Mouse (Mus musculus) stomach, adult 2 months (tissue): ENCODE measurements around the gene Pou3f4. TPM values are rescaled to one million over a fixed set of nuclear protein-coding genes. Genes with fewer than 3 reads are reported as not detected.

Experiments
- polyA plus RNA-seq: library from polyadenylated mRNA; depleted of rRNA; stranded (reverse); fragments of >200 nt; gene quantifications from 2 replicates; pipeline ENCODE4 v1.2.3, GENCODE M21; 2012; rRNA removed

Gene Pou3f4
- not detected in 2 replicates for polyA plus RNA-seq

DNA sequence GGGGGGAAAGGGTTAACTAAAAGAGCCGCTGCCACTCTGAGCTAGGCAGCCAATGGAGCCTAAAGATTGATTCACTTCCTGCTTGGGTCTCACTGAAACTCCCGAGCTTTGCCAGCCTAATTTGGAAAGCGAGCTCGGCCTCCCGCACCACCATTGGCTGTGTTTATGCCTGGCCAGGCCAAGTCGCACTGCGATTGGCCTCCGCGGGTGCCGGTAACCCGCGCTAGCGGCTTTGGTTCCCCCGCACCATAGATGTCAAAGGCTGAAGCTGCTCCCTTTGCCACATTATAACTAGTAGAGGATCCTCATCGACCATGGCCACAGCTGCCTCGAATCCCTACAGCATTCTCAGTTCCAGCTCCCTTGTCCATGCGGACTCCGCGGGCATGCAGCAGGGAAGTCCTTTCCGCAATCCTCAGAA is at the start of gene Pou3f4:
Pou3f4 (plus strand) TSS at position 130 of the 421 bp plus-strand sequence.

